Mouse (Mus musculus): ENCODE data around the gene Lgi1.

GRCm38 (mm10) chr19:38332245-38332644 is 67.9 kb downstream of the Lgi1 start:
- TF ChIP-seq CTCF (IDR thresholded peaks at IDR 0.05; ENCODE audit: low read depth) (no peak), EP300 (IDR thresholded peaks at IDR 0.05; ENCODE audit: low read depth) (no peak)

Measured in heart, postnatal 0 days (tissue).